Mouse (Mus musculus) embryo, embryonic 11 days (tissue): Measurements from ENCODE around the gene Eipr1.
A peak's percentile ranks its signal among the peaks of the same experiment; 100 is the strongest.

ENCODE experiments used
- DNase-seq: peaks from one replicate; pipeline ENCODE4 v3.0.0-alpha.2; 2015

The Eipr1 gene

GRCm38 (mm10) chr12:28780180-28780579 lies 28.6 kb downstream of the Eipr1 start:
- no peak for DNase-seq

- no peak for DNase-seq
Observed at GRCm38 (mm10) chr12:28782637-28783036, 31.0 kb downstream of the Eipr1 start.

GRCm38 (mm10) chr12:28784355-28784754 lies 32.8 kb downstream of the Eipr1 start:
- DNase-seq: peak; percentile 35

GRCm38 (mm10) chr12:28784864-28785263 lies 33.3 kb downstream of the Eipr1 start:
- peak; percentile 46 for DNase-seq

- DNase-seq: peak; percentile 56
Observed at GRCm38 (mm10) chr12:28785299-28785698, 33.7 kb downstream of the Eipr1 start.

GRCm38 (mm10) chr12:28786310-28786709 lies 34.7 kb downstream of the Eipr1 start:
- DNase-seq: no peak

- no peak for DNase-seq
Observed at GRCm38 (mm10) chr12:28792613-28793012, 41.0 kb downstream of the Eipr1 start.

- DNase-seq: no peak
Observed at GRCm38 (mm10) chr12:28793715-28794114, 42.1 kb downstream of the Eipr1 start.

- no peak for DNase-seq
Observed at GRCm38 (mm10) chr12:28795041-28795440, 43.4 kb downstream of the Eipr1 start.

- no peak for DNase-seq
Observed at GRCm38 (mm10) chr12:28796881-28797420, 45.3 kb downstream of the Eipr1 start.

- peak; percentile 45 for DNase-seq
Observed at GRCm38 (mm10) chr12:28799798-28800411, 48.3 kb downstream of the Eipr1 start.

- no peak for DNase-seq
Observed at GRCm38 (mm10) chr12:28800423-28800822, 48.8 kb downstream of the Eipr1 start.

- no peak for DNase-seq
Observed at GRCm38 (mm10) chr12:28800891-28801290, 49.3 kb downstream of the Eipr1 start.

- DNase-seq: no peak
Observed at GRCm38 (mm10) chr12:28801731-28802130, 50.1 kb downstream of the Eipr1 start.

GRCm38 (mm10) chr12:28803043-28803442 lies 51.4 kb downstream of the Eipr1 start:
- DNase-seq: no peak

- no peak for DNase-seq
Observed at GRCm38 (mm10) chr12:28804558-28805481, 53.2 kb downstream of the Eipr1 start.

GRCm38 (mm10) chr12:28808786-28809375 lies 57.3 kb downstream of the Eipr1 start:
- no peak for DNase-seq

GRCm38 (mm10) chr12:28809756-28810337 lies 58.2 kb downstream of the Eipr1 start:
- DNase-seq: no peak

- DNase-seq: no peak
Observed at GRCm38 (mm10) chr12:28816681-28817426, 65.3 kb downstream of the Eipr1 start.

GRCm38 (mm10) chr12:28817427-28817752 lies 65.8 kb downstream of the Eipr1 start:
- peak; percentile 89 for DNase-seq

- DNase-seq: peak; percentile 25
Observed at GRCm38 (mm10) chr12:28817891-28818290, 66.3 kb downstream of the Eipr1 start.

GRCm38 (mm10) chr12:28823518-28823917 lies 71.9 kb downstream of the Eipr1 start:
- DNase-seq: no peak
